ENCODE assay signal across 37 mouse cellular contexts in genomic region chr8:105687512-105687911, GRCm38 (mm10). TPM values are rescaled to one million over a fixed set of nuclear protein-coding genes. Genes with fewer than 3 reads are reported as not detected.
"Had no signal": no experiment of that assay in that cellular context is flagged by ENCODE, and none has a peak within 500 bp of the region (broad histone marks: within the 10 kb centered on the region; RNA-seq: fewer than 3 reads in every experiment).

No protein-coding gene starts in this region.

- H3K9me3 ChIP-seq: heart, embryonic 10.5 days; hindbrain, embryonic 10.5 days; hindbrain, embryonic 12.5 days; intestine, embryonic 15.5 days; kidney, embryonic 15.5 days; limb, embryonic 10.5 days; limb, embryonic 12.5 days; liver, embryonic 13.5 days had no signal

- H3K9ac ChIP-seq: heart, embryonic 12.5 days; hindbrain, embryonic 12.5 days; hindbrain, embryonic 14.5 days; intestine, embryonic 15.5 days; kidney, embryonic 15.5 days; limb, embryonic 12.5 days; liver, embryonic 13.5 days had no signal

- H3K27ac ChIP-seq: gastrocnemius, adult 2 months; heart, embryonic 10.5 days; hindbrain, embryonic 10.5 days; hindbrain, embryonic 12.5 days; hindbrain, embryonic 14.5 days; intestine, embryonic 15.5 days; kidney, embryonic 15.5 days; kidney, postnatal 0 days; layer of hippocampus, adult 2 months; left cerebral cortex, adult 2 months; limb, embryonic 10.5 days; limb, embryonic 12.5 days; liver, embryonic 13.5 days had no signal

- ATAC-seq: hindbrain, embryonic 16.5 days; inflammation-experienced regulatory T-cells, adult 6 months; intestine, postnatal 0 days had no signal

- H3K4me3 ChIP-seq: gastrocnemius, adult 2 months; heart, embryonic 10.5 days; heart, embryonic 12.5 days; hindbrain, embryonic 10.5 days; hindbrain, embryonic 12.5 days; intestine, embryonic 15.5 days; kidney, embryonic 15.5 days; layer of hippocampus, adult 2 months; left cerebral cortex, adult 2 months; limb, embryonic 10.5 days; limb, embryonic 12.5 days; liver, embryonic 13.5 days had no signal

- H3K4me2 ChIP-seq: heart, embryonic 12.5 days; hindbrain, embryonic 12.5 days; hindbrain, embryonic 14.5 days; kidney, embryonic 15.5 days; limb, embryonic 12.5 days; liver, embryonic 11.5 days; liver, embryonic 13.5 days had no signal

- H3K27me3 ChIP-seq: hindbrain, embryonic 12.5 days; intestine, embryonic 15.5 days; kidney, embryonic 15.5 days; liver, embryonic 13.5 days had no signal

- DNase-seq: gastrocnemius, adult 2 months; gastrocnemius, postnatal 10 days; gastrocnemius, postnatal 25 days; heart, adult 18-20 months; heart, postnatal 10 days; heart, postnatal 4 days; kidney, adult 18-20 months; kidney, adult 8-10 months; kidney, postnatal 14 days; kidney, postnatal 36 days; liver; liver, embryonic 13.5 days had no signal

RNA-seq across cellular contexts. Expression of gene 4933405L10Rik, which starts 19.9 kb away (rescaled TPM):
- total RNA-seq: gastrocnemius, adult 2 months; gastrocnemius, postnatal 10 days; gastrocnemius, postnatal 25 days; gastrocnemius, postnatal 4 days; granulocyte monocyte progenitor cell, adult 5-6 weeks; heart, adult 18-20 months; heart, adult 8-10 months; heart, postnatal 10 days; heart, postnatal 25 days; heart, postnatal 4 days; layer of hippocampus, postnatal 10 days; layer of hippocampus, postnatal 25 days; left cerebral cortex, postnatal 36 days had no signal
- polyA plus RNA-seq: heart, embryonic 10.5 days; heart, embryonic 12.5 days; heart, embryonic 14.5 days; heart, embryonic 16.5 days; inflammation-experienced regulatory T-cells, adult 6 months; intestine, postnatal 0 days; limb, embryonic 10.5 days; liver, embryonic 13.5 days had no signal
